Mouse (Mus musculus): ENCODE measurements at regions not wholly inside any gene's neighbourhood (a gene's known extent, or its start where the extent isn't known, plus 50 kb on each side); places are given as distances from the start of the nearest gene placed in this dataset.

DNA sequence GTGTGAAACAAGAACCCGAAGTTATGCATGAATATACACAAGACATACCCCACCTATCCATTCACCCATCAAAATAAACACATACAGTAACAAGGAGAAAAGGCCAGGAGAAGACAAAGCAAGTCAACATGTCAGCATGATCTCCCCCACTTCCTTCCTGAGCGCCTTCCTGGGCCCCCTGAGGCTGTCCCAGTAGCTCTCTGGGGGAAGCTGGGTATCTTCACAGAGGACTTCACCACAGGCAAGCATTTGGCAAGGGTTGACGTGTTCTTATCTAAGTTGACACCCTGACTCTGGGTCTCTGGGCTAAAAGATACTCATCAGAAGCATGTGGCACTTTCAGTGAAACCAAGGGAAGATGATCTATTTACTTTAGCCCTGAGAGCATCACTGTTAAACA lies 138.1 kb upstream of the Dynlrb2 start:
- Histone ChIP-seq H3K36me3 (ENCODE audit: control insufficient read depth, insufficient read depth, low read length) (no peaks in the 10 kb centered on the region), H3K4me2 (ENCODE audit: low read depth, low read length) (no peak overlapping the region), H3K9me3 (ENCODE audit: control insufficient read depth, low read length) (no peaks in the 10 kb centered on the region), H3K4me1 (ENCODE audit: control insufficient read depth, insufficient read depth, low read length) (peaks cover 4% of the 10 kb centered on the region; the same call in 1 of the 2 replicates), H3K27me3 (replicated peaks; ENCODE audit: control insufficient read depth, insufficient read depth, low read length) (no peaks in the 10 kb centered on the region), H3K9ac (ENCODE audit: low read depth, low read length) (no peak overlapping the region), H3K27ac (ENCODE audit: low read length) (no peak overlapping the region), H3K4me3 (ENCODE audit: low read length) (no peak overlapping the region)
- ATAC-seq: no peak
- 76% methylated on average over 3 of the region's 3 CpGs for WGBS

DNA sequence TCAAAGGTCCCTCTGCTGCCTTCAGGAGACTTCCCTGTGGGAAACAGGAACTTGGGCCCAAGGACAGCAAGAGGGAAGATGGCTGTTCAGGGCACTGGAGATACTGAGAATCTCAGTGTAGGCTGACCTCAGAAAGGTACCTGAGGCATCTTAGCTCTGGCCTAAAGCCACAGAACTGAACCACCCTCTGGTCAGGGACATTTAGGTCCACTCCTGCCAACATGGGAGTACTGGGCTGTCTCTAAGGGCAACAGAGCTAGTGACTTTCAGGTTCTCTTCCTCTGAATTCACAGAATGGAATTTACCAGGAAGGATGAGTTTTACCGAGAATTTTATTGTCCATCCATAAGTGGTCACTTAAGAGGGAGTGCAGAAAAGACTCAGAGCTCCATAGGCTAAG lies 140.0 kb upstream of the Dynlrb2 start:
- Histone ChIP-seq H3K36me3 (ENCODE audit: control insufficient read depth, insufficient read depth, low read length) (no peaks in the 10 kb centered on the region), H3K9ac (ENCODE audit: low read depth, low read length) (no peak overlapping the region), H3K4me1 (ENCODE audit: control insufficient read depth, insufficient read depth, low read length) (peaks cover 4% of the 10 kb centered on the region; the same call in 1 of the 2 replicates), H3K27me3 (replicated peaks; ENCODE audit: control insufficient read depth, insufficient read depth, low read length) (no peaks in the 10 kb centered on the region), H3K4me3 (ENCODE audit: low read length) (no peak overlapping the region), H3K27ac (ENCODE audit: low read length) (no peak overlapping the region), H3K9me3 (ENCODE audit: control insufficient read depth, low read length) (no peaks in the 10 kb centered on the region), H3K4me2 (ENCODE audit: low read depth, low read length) (no peak overlapping the region)
- 72% methylated on average over 1 of the region's 1 CpGs for WGBS
- no peak for ATAC-seq

DNA sequence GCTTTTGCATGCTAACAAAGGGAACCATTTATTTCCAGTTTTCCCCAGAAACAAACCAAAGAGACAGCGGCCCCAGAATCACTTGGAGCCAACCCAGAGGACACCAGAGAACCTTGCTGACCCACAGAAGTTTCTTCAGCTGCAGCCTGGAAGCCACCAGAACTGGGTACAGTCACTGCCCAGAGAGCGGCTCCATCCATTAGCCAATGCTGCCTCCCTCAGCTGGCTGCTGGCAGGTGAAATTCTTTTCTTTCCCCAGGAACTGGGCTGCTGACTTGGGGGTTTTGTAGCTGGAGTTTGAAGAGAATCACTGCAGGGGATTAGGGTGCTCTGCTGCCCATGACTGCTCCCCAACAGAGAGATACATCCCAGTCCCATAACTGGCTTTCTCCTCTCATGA lies 140.6 kb upstream of the Dynlrb2 start:
- H3K9me3 ChIP-seq (ENCODE audit: control insufficient read depth, low read length): no peaks in the 10 kb centered on the region
- ATAC-seq: 0 out of 2 replicates have a peak, but pooled peaks have one; percentile 40
- H3K4me1 ChIP-seq (ENCODE audit: control insufficient read depth, insufficient read depth, low read length): peaks cover 4% of the 10 kb centered on the region; the same call in 1 of the 2 replicates
- H3K36me3 ChIP-seq (ENCODE audit: control insufficient read depth, insufficient read depth, low read length): no peaks in the 10 kb centered on the region
- no peak overlapping the region for H3K9ac ChIP-seq (ENCODE audit: low read depth, low read length)
- H3K27me3 ChIP-seq (replicated peaks; ENCODE audit: control insufficient read depth, insufficient read depth, low read length): no peaks in the 10 kb centered on the region
- H3K27ac ChIP-seq (ENCODE audit: low read length): no peak overlapping the region
- no peak overlapping the region for H3K4me2 ChIP-seq (ENCODE audit: low read depth, low read length)
- no peak overlapping the region for H3K4me3 ChIP-seq (ENCODE audit: low read length)
- WGBS: 83% methylated on average over 2 of the region's 2 CpGs

DNA sequence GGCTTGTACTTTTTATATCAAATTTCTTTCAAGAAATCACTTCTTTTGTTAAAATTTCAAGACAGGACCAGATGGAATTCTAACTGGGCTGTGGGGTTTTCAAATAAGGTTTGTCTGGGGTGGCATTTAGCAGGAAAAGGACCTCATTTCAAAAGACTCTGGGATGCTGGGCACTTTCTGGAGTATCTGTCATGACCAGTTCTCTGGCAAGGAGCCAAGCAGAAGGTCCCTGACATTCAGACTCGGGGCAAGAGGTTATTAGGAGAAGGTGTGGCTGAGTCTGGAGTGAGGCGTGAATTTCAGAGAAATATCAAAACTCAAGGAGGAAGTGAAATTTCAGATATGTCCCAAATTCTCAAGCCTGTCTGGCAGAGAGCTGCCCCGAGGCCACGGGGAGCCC lies 142.4 kb upstream of the Dynlrb2 start:
- H3K4me3 ChIP-seq (ENCODE audit: low read length): no peak overlapping the region
- no peak for ATAC-seq
- no peaks in the 10 kb centered on the region for H3K9me3 ChIP-seq (ENCODE audit: control insufficient read depth, low read length)
- H3K27me3 ChIP-seq (replicated peaks; ENCODE audit: control insufficient read depth, insufficient read depth, low read length): no peaks in the 10 kb centered on the region
- H3K4me1 ChIP-seq (ENCODE audit: control insufficient read depth, insufficient read depth, low read length): peaks cover 4% of the 10 kb centered on the region; the same call in 1 of the 2 replicates
- no peak overlapping the region for H3K27ac ChIP-seq (ENCODE audit: low read length)
- no peaks in the 10 kb centered on the region for H3K36me3 ChIP-seq (ENCODE audit: control insufficient read depth, insufficient read depth, low read length)
- no peak overlapping the region for H3K9ac ChIP-seq (ENCODE audit: low read depth, low read length)
- 32% methylated on average over 4 of the region's 4 CpGs for WGBS
- no peak overlapping the region for H3K4me2 ChIP-seq (ENCODE audit: low read depth, low read length)

DNA sequence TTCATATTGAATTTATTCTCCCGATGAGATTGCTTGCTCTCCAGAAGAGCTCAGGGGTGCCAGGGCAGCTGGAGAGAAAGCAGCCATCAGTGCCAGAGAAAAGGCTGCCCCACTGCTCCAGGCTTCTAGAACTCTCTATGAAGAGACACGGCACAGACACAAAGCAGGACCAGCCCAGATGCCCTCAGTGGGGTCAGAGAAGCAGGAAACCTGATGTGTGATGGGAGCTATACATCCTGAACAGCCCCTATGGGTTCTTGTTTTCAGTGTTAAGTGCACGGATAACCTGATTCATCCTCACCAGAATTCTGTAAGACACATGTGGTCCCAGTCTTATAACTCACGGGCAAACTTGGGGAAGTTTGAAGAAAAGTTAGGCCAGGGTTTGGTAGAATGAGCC lies 145.0 kb upstream of the Dynlrb2 start:
- no peaks in the 10 kb centered on the region for H3K9me3 ChIP-seq (ENCODE audit: control insufficient read depth, low read length)

DNA sequence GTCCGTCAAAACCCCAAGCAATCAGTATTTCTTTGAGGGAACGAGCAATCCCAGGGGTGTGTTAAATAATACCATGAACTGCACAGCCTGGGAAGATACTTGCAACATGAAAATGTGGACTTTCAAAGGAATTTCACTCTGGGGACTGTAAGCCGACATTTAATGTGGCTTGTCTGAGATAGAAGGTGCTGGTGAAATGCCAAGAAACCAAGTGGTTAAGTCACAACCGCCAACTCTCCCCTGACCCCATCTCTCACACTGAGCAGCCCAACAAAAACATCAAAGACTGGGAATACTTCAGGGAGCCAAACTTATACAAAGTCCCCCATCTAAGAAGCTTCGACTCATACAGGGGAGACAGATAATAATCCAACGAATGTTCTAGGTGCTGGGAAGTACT lies 150.0 kb upstream of the Dynlrb2 start:
- Histone ChIP-seq H3K4me2 (ENCODE audit: low read depth, low read length) (no peak overlapping the region), H3K27me3 (replicated peaks; ENCODE audit: control insufficient read depth, insufficient read depth, low read length) (no peaks in the 10 kb centered on the region), H3K9me3 (ENCODE audit: control insufficient read depth, low read length) (no peaks in the 10 kb centered on the region), H3K4me1 (ENCODE audit: control insufficient read depth, insufficient read depth, low read length) (no peaks in the 10 kb centered on the region), H3K4me3 (ENCODE audit: low read length) (no peak overlapping the region), H3K27ac (ENCODE audit: low read length) (no peak overlapping the region), H3K36me3 (ENCODE audit: control insufficient read depth, insufficient read depth, low read length) (no peaks in the 10 kb centered on the region), H3K9ac (ENCODE audit: low read depth, low read length) (no peak overlapping the region)
- no peak for ATAC-seq
- 77% methylated on average over 6 of the region's 6 CpGs for WGBS

More for the DNA sequence above, 145.0 kb upstream of the Dynlrb2 start:
- 74% methylated on average over 4 of the region's 4 CpGs for WGBS
- Histone ChIP-seq H3K27ac (ENCODE audit: low read length) (no peak overlapping the region), H3K36me3 (ENCODE audit: control insufficient read depth, insufficient read depth, low read length) (no peaks in the 10 kb centered on the region), H3K27me3 (replicated peaks; ENCODE audit: control insufficient read depth, insufficient read depth, low read length) (no peaks in the 10 kb centered on the region), H3K9ac (ENCODE audit: low read depth, low read length) (no peak overlapping the region), H3K4me3 (ENCODE audit: low read length) (no peak overlapping the region), H3K4me2 (ENCODE audit: low read depth, low read length) (no peak overlapping the region), H3K4me1 (ENCODE audit: control insufficient read depth, insufficient read depth, low read length) (peaks cover 4% of the 10 kb centered on the region; the same call in 1 of the 2 replicates)
- ATAC-seq: no peak

DNA sequence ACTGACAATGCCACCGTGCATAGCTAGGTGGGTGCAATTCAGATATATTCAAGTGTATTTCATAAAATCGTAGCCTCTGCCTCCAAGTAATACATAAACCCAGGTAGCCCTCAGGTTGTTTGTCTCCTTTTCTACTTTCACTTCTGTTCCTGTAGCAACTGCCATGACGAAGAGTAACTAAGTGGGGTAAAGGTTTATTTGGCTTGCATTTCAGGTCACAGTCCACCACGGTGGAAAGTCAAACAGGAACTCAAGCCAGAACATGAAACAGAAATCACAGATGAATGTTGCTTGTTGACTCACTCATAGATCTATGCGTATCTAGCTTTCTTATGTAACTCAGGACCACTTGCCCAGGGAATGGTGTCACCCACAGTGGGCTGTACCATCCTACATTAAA lies 150.9 kb upstream of the Dynlrb2 start:
- WGBS: 83% methylated on average over 5 of the region's 5 CpGs
- no peak overlapping the region for H3K27ac ChIP-seq (ENCODE audit: low read length)
- H3K9ac ChIP-seq (ENCODE audit: low read depth, low read length): no peak overlapping the region
- no peaks in the 10 kb centered on the region for H3K9me3 ChIP-seq (ENCODE audit: control insufficient read depth, low read length)
- no peak overlapping the region for H3K4me2 ChIP-seq (ENCODE audit: low read depth, low read length)
- no peaks in the 10 kb centered on the region for H3K27me3 ChIP-seq (replicated peaks; ENCODE audit: control insufficient read depth, insufficient read depth, low read length)
- no peak overlapping the region for H3K4me3 ChIP-seq (ENCODE audit: low read length)
- ATAC-seq: no peak
- no peaks in the 10 kb centered on the region for H3K4me1 ChIP-seq (ENCODE audit: control insufficient read depth, insufficient read depth, low read length)
- no peaks in the 10 kb centered on the region for H3K36me3 ChIP-seq (ENCODE audit: control insufficient read depth, insufficient read depth, low read length)

DNA sequence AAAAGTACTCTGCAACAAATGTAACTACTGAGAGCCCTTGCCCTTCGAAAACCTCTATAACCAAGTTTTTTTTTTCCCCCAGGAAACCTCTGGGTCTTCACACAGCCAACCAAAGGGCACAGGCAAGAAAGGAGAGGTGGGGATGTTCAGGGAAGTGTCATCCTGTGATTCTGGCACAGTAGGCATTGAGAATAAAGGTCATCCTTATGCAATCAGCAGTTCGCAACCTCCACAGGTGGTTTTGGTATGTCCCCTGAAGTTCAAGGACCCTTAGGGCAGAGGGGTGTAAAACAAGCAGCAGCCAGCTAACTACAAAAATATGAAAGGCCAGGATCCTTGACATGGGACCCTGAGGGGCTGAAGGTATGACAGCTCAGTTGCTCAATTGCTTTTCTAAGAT lies 152.1 kb upstream of the Dynlrb2 start:
- no peak for ATAC-seq
- Histone ChIP-seq H3K27me3 (replicated peaks; ENCODE audit: control insufficient read depth, insufficient read depth, low read length) (no peaks in the 10 kb centered on the region), H3K9ac (ENCODE audit: low read depth, low read length) (no peak overlapping the region), H3K27ac (ENCODE audit: low read length) (no peak overlapping the region), H3K4me2 (ENCODE audit: low read depth, low read length) (no peak overlapping the region), H3K4me1 (ENCODE audit: control insufficient read depth, insufficient read depth, low read length) (no peaks in the 10 kb centered on the region), H3K36me3 (ENCODE audit: control insufficient read depth, insufficient read depth, low read length) (no peaks in the 10 kb centered on the region), H3K9me3 (ENCODE audit: control insufficient read depth, low read length) (no peaks in the 10 kb centered on the region), H3K4me3 (ENCODE audit: low read length) (no peak overlapping the region)
- WGBS: 94% methylated on average over 2 of the region's 2 CpGs

DNA sequence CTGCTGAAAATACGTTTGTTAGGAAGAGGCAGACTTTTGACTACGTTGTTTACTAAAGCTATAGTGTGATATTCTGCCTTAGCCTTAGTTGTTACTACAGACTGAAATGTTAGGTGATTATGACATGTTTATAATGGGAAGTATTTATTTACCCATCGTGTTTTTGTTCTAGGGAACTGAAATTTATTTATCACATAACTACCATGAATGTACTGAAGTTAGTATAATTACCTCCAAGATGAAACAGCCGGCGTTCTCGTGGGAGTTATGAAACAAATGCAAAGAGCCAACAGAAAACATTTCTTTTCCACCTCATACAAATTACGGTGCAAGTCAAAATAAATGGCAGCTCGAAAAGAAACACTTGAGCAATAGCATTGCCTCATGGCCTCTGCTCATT lies 155.8 kb upstream of the Dynlrb2 start:
- ATAC-seq: no peak
- H3K9me3 ChIP-seq (ENCODE audit: control insufficient read depth, low read length): no peaks in the 10 kb centered on the region
- no peaks in the 10 kb centered on the region for H3K4me1 ChIP-seq (ENCODE audit: control insufficient read depth, insufficient read depth, low read length)
- no peaks in the 10 kb centered on the region for H3K36me3 ChIP-seq (ENCODE audit: control insufficient read depth, insufficient read depth, low read length)
- 75% methylated on average over 8 of the region's 8 CpGs for WGBS
- H3K4me3 ChIP-seq (ENCODE audit: low read length): no peak overlapping the region
- no peak overlapping the region for H3K27ac ChIP-seq (ENCODE audit: low read length)
- no peaks in the 10 kb centered on the region for H3K27me3 ChIP-seq (replicated peaks; ENCODE audit: control insufficient read depth, insufficient read depth, low read length)
- no peak overlapping the region for H3K4me2 ChIP-seq (ENCODE audit: low read depth, low read length)
- no peak overlapping the region for H3K9ac ChIP-seq (ENCODE audit: low read depth, low read length)

DNA sequence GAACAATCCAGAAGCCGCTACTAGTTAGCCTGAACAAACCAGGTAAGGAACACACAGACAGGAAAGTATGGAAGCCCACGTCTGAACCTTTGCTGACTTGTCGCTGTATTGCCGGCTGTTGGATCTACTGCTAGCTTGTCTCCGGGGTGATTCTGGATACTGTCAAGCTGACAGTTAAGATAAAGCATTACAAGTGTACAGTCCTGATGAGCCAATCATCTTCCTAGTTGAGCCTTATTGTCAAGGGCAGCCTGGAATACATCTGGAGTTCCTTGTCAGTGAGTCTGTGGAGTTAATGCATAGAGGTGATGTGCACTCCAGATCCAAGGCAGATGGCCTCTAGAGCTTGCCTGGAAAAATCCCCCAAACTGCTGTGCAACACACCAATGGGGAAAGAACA lies 157.8 kb upstream of the Dynlrb2 start:
- no peak for ATAC-seq
- Histone ChIP-seq H3K27me3 (replicated peaks; ENCODE audit: control insufficient read depth, insufficient read depth, low read length) (no peaks in the 10 kb centered on the region), H3K27ac (ENCODE audit: low read length) (no peak overlapping the region), H3K9me3 (ENCODE audit: control insufficient read depth, low read length) (no peaks in the 10 kb centered on the region), H3K36me3 (ENCODE audit: control insufficient read depth, insufficient read depth, low read length) (no peaks in the 10 kb centered on the region), H3K4me2 (ENCODE audit: low read depth, low read length) (no peak overlapping the region), H3K9ac (ENCODE audit: low read depth, low read length) (no peak overlapping the region), H3K4me3 (ENCODE audit: low read length) (no peak overlapping the region), H3K4me1 (ENCODE audit: control insufficient read depth, insufficient read depth, low read length) (no peaks in the 10 kb centered on the region)
- WGBS: 41% methylated on average over 5 of the region's 5 CpGs
